Mouse (Mus musculus) kidney, adult 2 months (tissue): ENCODE results near the gene Cdkn3. TPM values are rescaled to one million over a fixed set of nuclear protein-coding genes. Genes with fewer than 3 reads are reported as not detected.

ENCODE experiments used
- DNase-seq: peaks from one replicate; pipeline ENCODE4 v3.0.0; 2021
- H3K27ac ChIP-seq: fragments of 200-500 bp; 2 replicates; pipeline ENCODE4 v1.5.1; 2012; ENCODE audit warnings: low read depth, low read length, control low read depth, inconsistent platforms; ENCODE audit not compliant: insufficient read depth
- H3K27me3 ChIP-seq: fragments of 200-500 bp; replicated peaks from 2 replicates; pipeline ENCODE4 v1.6.1; 2012; ENCODE audit warnings: mild to moderate bottlenecking, moderate library complexity, low read length, inconsistent platforms; ENCODE audit not compliant: control insufficient read depth, insufficient read depth
- H3K36me3 ChIP-seq: fragments of 200-500 bp; 2 replicates; pipeline ENCODE4 v1.6.1; 2012; ENCODE audit warnings: mild to moderate bottlenecking, moderate library complexity, low read length, inconsistent platforms; ENCODE audit not compliant: control insufficient read depth, insufficient read depth
- H3K4me1 ChIP-seq: fragments of 200-500 bp; 2 replicates; pipeline ENCODE4 v1.6.1; 2011; ENCODE audit warnings: low read length; ENCODE audit not compliant: control insufficient read depth, insufficient read depth
- H3K4me3 ChIP-seq: fragments of 200-500 bp; 2 replicates; pipeline ENCODE4 v1.5.1; 2011; ENCODE audit warnings: mild to moderate bottlenecking, low read depth, low read length, control low read depth; ENCODE audit not compliant: insufficient read depth
- CTCF ChIP-seq: fragments of 200-500 bp; conservative IDR thresholded peaks from 2 replicates; pipeline ENCODE4 v1.5.1; 2011; ENCODE audit warnings: low read depth, mild to moderate bottlenecking, control low read depth, low read length, moderate library complexity, mixed read lengths; ENCODE audit not compliant: insufficient read depth, insufficient read length
- POLR2A ChIP-seq: fragments of 200-500 bp; IDR thresholded peaks from one replicate; pipeline ENCODE4 v1.6.1; 2011; ENCODE audit warnings: low read depth, low read length, control low read depth
- WGBS: fragments of 180-500 bp; shearing (Covaris S2); methylation state at CpG from one replicate; pipeline ENCODE4 v1.1.7; 2018; 5-methylcytosine and 5-hydroxymethylcytosine counted together
- polyA plus RNA-seq: library from polyadenylated mRNA; depleted of rRNA; stranded (reverse); fragments of >200 nt; gene quantifications from 2 replicates; pipeline ENCODE4 v1.2.3, GENCODE M21; 2012

Gene Cdkn3
- polyA plus RNA-seq, 1 experiment, result 0.31 TPM

DNA sequence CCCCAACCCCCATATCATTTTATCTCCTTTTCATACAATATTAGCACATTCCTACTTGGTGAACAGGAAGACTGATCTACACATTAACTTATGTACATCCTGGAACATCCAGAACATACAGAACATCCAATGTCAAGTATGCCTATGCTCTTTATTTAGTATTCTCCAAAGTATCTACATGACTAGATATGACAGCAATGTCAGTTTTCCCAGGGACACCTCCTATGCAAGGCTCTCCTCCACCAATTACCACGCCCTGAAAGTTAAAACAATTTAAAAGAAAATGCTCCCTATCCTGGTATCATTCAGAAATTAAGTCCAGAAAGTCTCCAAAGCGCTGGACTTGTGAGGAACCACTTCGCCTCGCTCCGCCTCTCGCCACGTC, 379 bp upstream of the Cdkn3 start:
- no peaks in the 10 kb centered on the region for H3K36me3 ChIP-seq
- TF ChIP-seq CTCF, result no peak
- no peak for TF ChIP-seq POLR2A
- no peaks in the 10 kb centered on the region for H3K4me1 ChIP-seq
- H3K27ac ChIP-seq, result no peak overlapping the region
- 2% methylated on average over 7 of the region's 7 CpGs for WGBS
- H3K4me3 ChIP-seq, result no peak overlapping the region
- DNase-seq, result no peak
- no peaks in the 10 kb centered on the region for H3K27me3 ChIP-seq

DNA sequence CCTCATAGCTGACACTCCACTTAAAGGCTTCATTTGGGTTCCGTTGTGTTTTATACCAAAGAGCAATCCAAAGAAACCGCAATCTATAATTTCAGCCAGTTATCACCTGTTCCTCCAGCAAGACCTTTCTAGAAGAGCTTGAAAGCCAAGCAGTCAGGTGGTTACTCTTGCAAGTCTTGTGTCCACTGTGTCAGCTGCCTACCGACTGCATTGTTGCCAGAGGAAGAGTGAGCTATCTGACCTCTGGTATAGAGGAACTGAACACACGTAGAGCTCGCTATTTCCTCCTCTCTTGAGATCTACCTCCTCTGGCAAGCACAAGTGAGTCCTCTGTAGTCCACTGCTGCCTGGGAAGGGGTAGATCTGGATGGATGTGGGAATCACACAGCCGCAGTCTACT, 845 bp downstream of the Cdkn3 start:
- no peak overlapping the region for H3K27ac ChIP-seq
- no peak overlapping the region for H3K4me3 ChIP-seq
- H3K27me3 ChIP-seq, result no peaks in the 10 kb centered on the region
- no peaks in the 10 kb centered on the region for H3K4me1 ChIP-seq
- H3K36me3 ChIP-seq, result no peaks in the 10 kb centered on the region
- 41% methylated on average over 6 of the region's 6 CpGs for WGBS
- no peak for DNase-seq
- TF ChIP-seq CTCF (no peak), POLR2A (no peak)

DNA sequence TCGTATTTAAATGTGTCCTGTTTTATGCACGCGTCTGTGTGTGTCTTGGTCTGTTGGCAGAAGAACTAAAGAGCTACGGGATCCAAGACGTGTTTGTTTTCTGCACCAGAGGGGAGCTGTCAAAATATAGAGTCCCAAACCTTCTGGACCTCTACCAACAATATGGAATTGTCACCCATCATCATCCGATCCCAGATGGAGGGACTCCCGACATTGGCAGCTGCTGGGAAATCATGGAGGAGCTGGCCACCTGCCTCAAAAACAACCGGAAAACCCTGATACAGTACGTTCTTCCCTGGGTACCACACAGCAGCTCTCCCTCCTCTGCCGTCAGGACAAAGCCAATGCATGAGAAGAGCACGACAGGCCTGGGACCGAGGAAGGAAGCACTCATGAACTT, 6.8 kb downstream of the Cdkn3 start:
- no peaks in the 10 kb centered on the region for H3K27me3 ChIP-seq
- DNase-seq, result no peak
- H3K36me3 ChIP-seq, result no peaks in the 10 kb centered on the region
- 79% methylated on average over 12 of the region's 12 CpGs for WGBS
- H3K4me3 ChIP-seq, result no peak overlapping the region
- H3K4me1 ChIP-seq, result no peaks in the 10 kb centered on the region
- H3K27ac ChIP-seq, result no peak overlapping the region
- no peak for TF ChIP-seq CTCF
- TF ChIP-seq POLR2A, result no peak

DNA sequence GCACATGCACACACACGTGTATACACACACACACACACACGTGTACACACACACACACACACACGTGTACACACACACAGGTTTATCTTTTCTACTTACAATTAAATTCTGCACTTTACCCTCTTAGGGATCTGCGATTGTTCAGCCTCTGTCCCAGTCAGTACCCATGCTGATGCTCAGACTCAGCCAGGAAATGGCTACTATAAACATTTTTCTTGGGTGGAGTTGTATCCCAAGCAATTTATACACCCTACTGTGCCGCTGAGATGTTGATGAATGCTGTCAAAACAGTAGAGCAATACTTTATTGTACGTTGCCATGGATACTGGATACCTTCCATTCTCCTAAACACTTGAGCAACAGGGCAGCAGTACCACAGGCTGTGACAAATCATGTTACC, 9.7 kb downstream of the Cdkn3 start:
- Histone ChIP-seq H3K36me3 (no peaks in the 10 kb centered on the region), H3K27me3 (no peaks in the 10 kb centered on the region), H3K27ac (no peak overlapping the region), H3K4me1 (no peaks in the 10 kb centered on the region), H3K4me3 (no peak overlapping the region)
- no peak for DNase-seq
- WGBS, result 86% methylated on average over 6 of the region's 6 CpGs
- TF ChIP-seq CTCF, result no peak
- TF ChIP-seq POLR2A, result no peak

DNA sequence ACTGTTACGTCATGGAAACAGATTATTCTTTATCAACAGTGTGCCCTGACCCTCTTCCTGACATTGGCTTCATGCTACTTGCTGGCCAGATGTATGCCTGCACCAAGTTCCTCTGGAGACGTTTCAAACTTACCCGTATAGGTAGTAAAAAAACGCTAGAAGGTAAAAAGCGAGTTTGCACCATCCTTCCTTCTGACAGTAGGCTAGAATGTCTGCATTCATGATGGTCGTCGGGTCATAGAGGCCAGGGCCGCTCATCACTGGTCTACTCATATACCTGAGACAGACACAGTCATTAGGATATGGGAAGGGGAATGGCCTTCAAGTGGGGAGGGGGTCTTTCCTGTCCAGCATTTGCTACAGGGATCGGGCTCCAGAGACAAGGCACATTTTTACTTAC, 18.4 kb downstream of the Cdkn3 start:
- Histone ChIP-seq H3K27ac (no peak overlapping the region), H3K4me3 (no peak overlapping the region), H3K27me3 (no peaks in the 10 kb centered on the region), H3K36me3 (peaks cover 2% of the 10 kb centered on the region; the same call in 1 of the 2 replicates), H3K4me1 (no peaks in the 10 kb centered on the region)
- DNase-seq, result no peak
- WGBS, result over 99% methylated on average over 9 of the region's 9 CpGs
- TF ChIP-seq POLR2A (no peak), CTCF (no peak)

DNA sequence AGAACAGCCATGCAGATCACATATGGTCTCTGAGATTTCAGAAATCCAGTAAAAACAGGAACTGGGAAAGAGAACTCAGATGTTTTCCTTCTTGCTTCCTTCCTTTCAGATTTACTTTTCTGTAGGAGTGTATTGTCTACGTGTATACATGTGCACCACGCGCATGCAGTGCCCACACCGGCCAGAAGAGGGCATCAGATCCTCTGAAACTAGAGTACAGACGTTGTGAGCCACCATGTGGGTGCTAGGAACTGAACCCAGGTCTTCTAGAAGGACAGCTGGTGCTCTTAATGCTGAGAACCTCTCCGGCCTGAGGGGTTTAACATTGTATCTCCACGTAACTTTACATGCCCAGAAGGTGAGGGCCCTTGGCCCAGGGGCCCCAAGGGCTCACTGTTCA, 18.9 kb downstream of the Cdkn3 start:
- TF ChIP-seq POLR2A (no peak), CTCF (peak; percentile 30; the same call in 1 of the 2 replicates)
- Histone ChIP-seq H3K27ac (no peak overlapping the region), H3K4me1 (no peaks in the 10 kb centered on the region), H3K36me3 (peaks cover 2% of the 10 kb centered on the region; the same call in 1 of the 2 replicates), H3K4me3 (no peak overlapping the region), H3K27me3 (no peaks in the 10 kb centered on the region)
- WGBS, result 97% methylated on average over 7 of the region's 7 CpGs
- DNase-seq, result no peak

DNA sequence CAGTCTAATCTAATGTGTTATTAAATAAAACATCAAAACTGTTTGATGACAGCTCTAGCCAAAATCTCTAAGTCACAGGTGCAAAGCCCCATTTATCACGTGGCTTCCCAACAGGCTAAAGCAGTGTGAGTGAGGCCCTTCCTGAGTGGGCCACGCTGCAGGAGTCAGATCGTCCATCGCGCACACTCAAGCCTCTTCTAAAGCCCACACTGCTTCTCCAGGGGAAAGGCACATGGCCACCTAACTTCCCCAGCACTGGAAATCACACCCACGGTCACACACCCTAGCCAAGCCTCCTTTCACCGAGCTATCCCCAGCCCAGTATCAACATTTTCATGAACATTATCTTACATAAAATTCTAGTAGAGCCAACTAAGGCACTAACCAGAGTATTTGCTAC, 20.7 kb downstream of the Cdkn3 start:
- H3K4me3 ChIP-seq, result no peak overlapping the region
- 92% methylated on average over 7 of the region's 7 CpGs for WGBS
- H3K36me3 ChIP-seq, result peaks cover 2% of the 10 kb centered on the region; the same call in 1 of the 2 replicates
- no peaks in the 10 kb centered on the region for H3K27me3 ChIP-seq
- H3K27ac ChIP-seq, result no peak overlapping the region
- DNase-seq, result no peak
- no peaks in the 10 kb centered on the region for H3K4me1 ChIP-seq
- TF ChIP-seq CTCF (no peak), POLR2A (no peak)
